Mouse (Mus musculus) heart, embryonic 16.5 days (tissue): ENCODE measurements around the gene Gm20431. TPM values are rescaled to one million over a fixed set of nuclear protein-coding genes. Genes with fewer than 3 reads are reported as not detected.
A peak's percentile ranks its signal among the peaks of the same experiment; 100 is the strongest.

Source experiments
- ATAC-seq: fragments of 200-750 bp; cut with Nextera tagmentation; replicated peaks from 2 replicates; pipeline ENCODE4 v1.8.0; 2017; ENCODE audit warnings: moderate number of reproducible peaks; ENCODE audit not compliant: insufficient read depth, low FRiP score; ENCODE audit errors: extremely low read depth
- H3K27ac ChIP-seq: fragments of 300-500 bp; sonication (generic); 2 replicates; pipeline ENCODE4 v1.5.1; 2014; ENCODE audit warnings: mild to moderate bottlenecking, low read length, control low read depth, moderate library complexity
- H3K27me3 ChIP-seq: fragments of 300-500 bp; sonication (generic); 2 replicates; pipeline ENCODE4 v1.6.1; 2014; ENCODE audit warnings: low read length, mixed read lengths; ENCODE audit not compliant: control insufficient read depth, insufficient read depth
- H3K36me3 ChIP-seq: fragments of 300-500 bp; sonication (generic); 2 replicates; pipeline ENCODE4 v1.6.1; 2014; ENCODE audit not compliant: control insufficient read depth, insufficient read depth
- H3K4me1 ChIP-seq: fragments of 300-500 bp; sonication (generic); 2 replicates; pipeline ENCODE4 v1.6.1; 2014; ENCODE audit warnings: low read length, mixed read lengths; ENCODE audit not compliant: control insufficient read depth, insufficient read depth
- H3K4me2 ChIP-seq: fragments of 300-500 bp; sonication (generic); 2 replicates; pipeline ENCODE4 v1.6.1; 2014; ENCODE audit warnings: low read depth, mild to moderate bottlenecking, control low read depth, low read length
- H3K4me3 ChIP-seq: fragments of 300-500 bp; sonication (generic); 2 replicates; pipeline ENCODE4 v1.5.1; 2014; ENCODE audit warnings: mild to moderate bottlenecking, control low read depth, low read length
- H3K9ac ChIP-seq: fragments of 300-500 bp; sonication (generic); 2 replicates; pipeline ENCODE4 v1.6.1; 2014; ENCODE audit warnings: low read length, control low read depth
- H3K9me3 ChIP-seq: fragments of 300-500 bp; sonication (generic); replicated peaks from 2 replicates; pipeline ENCODE4 v1.6.1; 2016; ENCODE audit warnings: low read length; ENCODE audit not compliant: control insufficient read depth
- WGBS: fragments of 180-500 bp; shearing (Covaris S2); extraction: QIAGEN DNeasy Blood & Tissue Kit; methylation state at CpG from one replicate; pipeline ENCODE4 v1.1.7; 2014; 5-methylcytosine and 5-hydroxymethylcytosine counted together
- polyA plus RNA-seq: library from polyadenylated mRNA; unstranded; fragments of >200 nt; fragmentation: Nextera tagmentation; extraction: Ambion mirVana; gene quantifications from 2 replicates; pipeline ENCODE4 v1.2.1, GENCODE M21; 2015

The Gm20431 gene
- polyA plus RNA-seq, 1 experiment from 2014 or later, result 3.0 TPM

GRCm38 (mm10) chr2:167569934-167570651, 91.2 kb downstream of the Gm20431 start:
- H3K27me3 ChIP-seq, result no peaks in the 10 kb centered on the region
- H3K4me2 ChIP-seq, result no peak overlapping the region
- H3K4me3 ChIP-seq, result no peak overlapping the region
- H3K9me3 ChIP-seq, result no peaks in the 10 kb centered on the region
- peaks cover 13% of the 10 kb centered on the region for H3K4me1 ChIP-seq
- H3K36me3 ChIP-seq, result no peaks in the 10 kb centered on the region
- H3K27ac ChIP-seq, result peak overlapping the region; percentile 82
- H3K9ac ChIP-seq, result 0 out of 2 replicates have a peak overlapping the region, but pooled peaks have one; percentile 26
- 49% methylated on average over 13 of the region's 13 CpGs for WGBS
- ATAC-seq, result peak; percentile 59

GRCm38 (mm10) chr2:167568112-167568511, 93.2 kb downstream of the Gm20431 start:
- WGBS, result 73% methylated on average over 9 of the region's 9 CpGs
- no peaks in the 10 kb centered on the region for H3K27me3 ChIP-seq
- no peaks in the 10 kb centered on the region for H3K36me3 ChIP-seq
- H3K4me2 ChIP-seq, result no peak overlapping the region
- no peak overlapping the region for H3K27ac ChIP-seq
- no peak for ATAC-seq
- H3K4me1 ChIP-seq, result peaks cover 22% of the 10 kb centered on the region
- no peak overlapping the region for H3K4me3 ChIP-seq
- no peak overlapping the region for H3K9ac ChIP-seq
- no peaks in the 10 kb centered on the region for H3K9me3 ChIP-seq

- Histone ChIP-seq H3K4me2 (peak overlapping the region; percentile 50), H3K4me3 (no peak overlapping the region), H3K4me1 (peaks cover 30% of the 10 kb centered on the region), H3K9ac (peak overlapping the region; percentile 56; the same call in 1 of the 2 replicates), H3K9me3 (no peaks in the 10 kb centered on the region), H3K27me3 (no peaks in the 10 kb centered on the region), H3K36me3 (no peaks in the 10 kb centered on the region), H3K27ac (peak overlapping the region; percentile 80)
- 20% methylated on average over 19 of the region's 19 CpGs for WGBS
- ATAC-seq, result peak; percentile 32; the same call in 1 of the 2 replicates
Measured at GRCm38 (mm10) chr2:167565682-167566081, 95.6 kb downstream of the Gm20431 start.

- 60% methylated on average over 3 of the region's 3 CpGs for WGBS
- Histone ChIP-seq H3K9ac (0 out of 2 replicates have a peak overlapping the region, but pooled peaks have one; percentile 56), H3K27me3 (peaks cover under 1% of the 10 kb centered on the region; the same call in 1 of the 2 replicates), H3K36me3 (no peaks in the 10 kb centered on the region), H3K4me1 (peaks cover 26% of the 10 kb centered on the region), H3K4me2 (peak overlapping the region; percentile 50), H3K9me3 (no peaks in the 10 kb centered on the region), H3K4me3 (no peak overlapping the region), H3K27ac (peak overlapping the region; percentile 80)
- ATAC-seq, result no peak
Measured at GRCm38 (mm10) chr2:167565312-167565656, 96.0 kb downstream of the Gm20431 start.

GRCm38 (mm10) chr2:167564551-167565311, 96.6 kb downstream of the Gm20431 start:
- no peaks in the 10 kb centered on the region for H3K36me3 ChIP-seq
- no peak for ATAC-seq
- H3K4me2 ChIP-seq, result no peak overlapping the region
- WGBS, result 70% methylated on average over 13 of the region's 13 CpGs
- H3K4me1 ChIP-seq, result peaks cover 21% of the 10 kb centered on the region
- H3K27ac ChIP-seq, result peak overlapping the region; percentile 37; the same call in 1 of the 2 replicates
- no peak overlapping the region for H3K9ac ChIP-seq
- peaks cover 5% of the 10 kb centered on the region for H3K27me3 ChIP-seq
- H3K4me3 ChIP-seq, result no peak overlapping the region
- H3K9me3 ChIP-seq, result no peaks in the 10 kb centered on the region

- Histone ChIP-seq H3K36me3 (no peaks in the 10 kb centered on the region), H3K4me2 (no peak overlapping the region), H3K27ac (no peak overlapping the region), H3K9me3 (no peaks in the 10 kb centered on the region), H3K4me3 (no peak overlapping the region), H3K9ac (no peak overlapping the region), H3K4me1 (peaks cover 25% of the 10 kb centered on the region), H3K27me3 (peaks cover 5% of the 10 kb centered on the region)
- 49% methylated on average over 12 of the region's 12 CpGs for WGBS
- no peak for ATAC-seq
Measured at GRCm38 (mm10) chr2:167563703-167564102, 97.6 kb downstream of the Gm20431 start.

GRCm38 (mm10) chr2:167563035-167563434, 98.3 kb downstream of the Gm20431 start:
- Histone ChIP-seq H3K4me1 (peaks cover 25% of the 10 kb centered on the region), H3K36me3 (no peaks in the 10 kb centered on the region), H3K9me3 (no peaks in the 10 kb centered on the region), H3K4me2 (no peak overlapping the region), H3K9ac (no peak overlapping the region), H3K27me3 (peaks cover 5% of the 10 kb centered on the region), H3K4me3 (no peak overlapping the region), H3K27ac (no peak overlapping the region)
- no peak for ATAC-seq
- WGBS, result 82% methylated on average over 5 of the region's 5 CpGs

GRCm38 (mm10) chr2:167562101-167562500, 99.2 kb downstream of the Gm20431 start:
- H3K9me3 ChIP-seq, result no peaks in the 10 kb centered on the region
- H3K4me1 ChIP-seq, result peaks cover 25% of the 10 kb centered on the region
- H3K27me3 ChIP-seq, result peaks cover 5% of the 10 kb centered on the region
- no peak overlapping the region for H3K4me3 ChIP-seq
- H3K36me3 ChIP-seq, result no peaks in the 10 kb centered on the region
- ATAC-seq, result peak; percentile 52
- no peak overlapping the region for H3K4me2 ChIP-seq
- 28% methylated on average over 8 of the region's 8 CpGs for WGBS
- no peak overlapping the region; the same call in 1 of the 2 replicates for H3K27ac ChIP-seq
- no peak overlapping the region for H3K9ac ChIP-seq

- H3K4me1 ChIP-seq, result peaks cover 22% of the 10 kb centered on the region
- no peaks in the 10 kb centered on the region for H3K36me3 ChIP-seq
- H3K9ac ChIP-seq, result peak overlapping the region; percentile 68
- H3K9me3 ChIP-seq, result peaks cover 2% of the 10 kb centered on the region
- no peak for ATAC-seq
- WGBS, result 16% methylated on average over 27 of the region's 27 CpGs
- peak overlapping the region; percentile 57 for H3K4me2 ChIP-seq
- H3K27ac ChIP-seq, result no peak overlapping the region
- peaks cover 5% of the 10 kb centered on the region for H3K27me3 ChIP-seq
- H3K4me3 ChIP-seq, result peak overlapping the region; percentile 31
Measured at GRCm38 (mm10) chr2:167559413-167559812, 101.9 kb downstream of the Gm20431 start.
